Mouse (Mus musculus): ENCODE measurements around the gene Grip1. TPM values are rescaled to one million over a fixed set of nuclear protein-coding genes. Genes with fewer than 3 reads are reported as not detected.

The Grip1 gene
- total RNA-seq, 2 experiments from 2014 or later: not detected

DNA sequence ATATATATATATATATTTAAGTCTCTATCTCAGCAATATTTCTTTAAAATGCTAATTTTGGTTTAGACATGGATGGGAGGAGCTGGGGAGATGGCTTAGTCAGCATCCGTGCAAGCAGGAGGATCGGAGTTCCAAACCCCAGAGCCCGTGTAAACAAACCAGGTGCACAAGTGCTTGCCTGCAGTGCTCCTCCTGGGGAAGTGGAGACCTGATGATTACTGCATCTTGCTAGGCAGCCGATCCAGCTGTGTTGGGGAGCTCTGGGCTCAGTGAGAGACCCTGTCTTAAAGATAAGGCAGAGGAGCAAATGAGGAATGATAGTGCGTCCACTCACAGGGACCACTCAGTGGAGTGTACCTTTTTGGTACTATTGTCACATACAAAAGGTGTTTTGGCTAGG is 3.5 kb downstream of the Grip1 start:
- DNase-seq: no peak
- intact Hi-C loops (cut with DNase I): no loop called here

GRCm38 (mm10) chr10:119458991-119459390 is 5.4 kb downstream of the Grip1 start:
- no peak for DNase-seq
- intact Hi-C loops (cut with DNase I): no loop called here

DNA sequence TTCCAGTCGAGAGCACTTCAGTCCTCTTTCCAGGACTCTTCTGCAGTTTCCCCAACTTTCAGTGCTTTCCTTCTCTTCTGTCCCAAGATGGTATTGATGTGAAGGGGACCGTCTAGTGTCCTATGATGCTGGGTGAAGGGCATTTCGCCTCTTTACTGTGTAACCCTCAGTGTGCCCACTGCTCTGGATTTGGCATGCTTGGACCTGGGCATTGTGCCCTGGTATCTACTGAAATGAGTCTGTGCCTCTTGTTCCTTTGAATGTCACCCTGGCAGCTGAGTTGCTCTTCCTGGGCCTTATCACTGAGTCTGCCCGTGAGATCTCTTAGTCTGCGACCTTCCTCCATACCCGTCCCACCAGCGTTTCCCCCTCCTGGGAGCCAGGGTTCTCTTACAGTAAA is 9.7 kb downstream of the Grip1 start:
- no peak for DNase-seq
- intact Hi-C loops (cut with DNase I): no loop called here

- intact Hi-C loops (cut with DNase I): no loop called here
- no peak for DNase-seq
Observed at GRCm38 (mm10) chr10:119463793-119464192, 10.2 kb downstream of the Grip1 start.

DNA sequence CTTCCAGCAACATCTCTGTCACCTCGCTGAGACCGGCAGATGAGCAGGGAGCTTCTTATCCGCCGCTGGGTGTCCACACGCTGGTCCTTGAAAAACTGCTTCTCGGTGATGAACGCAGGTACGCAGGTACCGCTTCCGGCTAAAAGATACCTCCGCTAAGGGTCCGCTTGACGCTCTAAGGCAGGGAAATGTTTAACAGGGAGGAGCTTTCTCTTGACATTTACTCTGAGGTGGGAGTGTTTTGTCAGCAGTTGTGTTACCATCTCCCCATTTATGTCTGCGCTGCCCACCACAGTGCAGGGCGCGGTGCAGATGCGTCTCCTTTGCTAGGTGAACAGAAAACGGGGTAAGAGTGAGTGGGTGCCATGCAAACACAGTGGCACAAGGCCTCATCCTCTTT is 14.3 kb downstream of the Grip1 start:
- intact Hi-C loops (cut with DNase I): no loop called here
- no peak for DNase-seq

- intact Hi-C loops (cut with DNase I): no loop called here
Observed at GRCm38 (mm10) chr10:119470096-119470495, 16.5 kb downstream of the Grip1 start.

DNA sequence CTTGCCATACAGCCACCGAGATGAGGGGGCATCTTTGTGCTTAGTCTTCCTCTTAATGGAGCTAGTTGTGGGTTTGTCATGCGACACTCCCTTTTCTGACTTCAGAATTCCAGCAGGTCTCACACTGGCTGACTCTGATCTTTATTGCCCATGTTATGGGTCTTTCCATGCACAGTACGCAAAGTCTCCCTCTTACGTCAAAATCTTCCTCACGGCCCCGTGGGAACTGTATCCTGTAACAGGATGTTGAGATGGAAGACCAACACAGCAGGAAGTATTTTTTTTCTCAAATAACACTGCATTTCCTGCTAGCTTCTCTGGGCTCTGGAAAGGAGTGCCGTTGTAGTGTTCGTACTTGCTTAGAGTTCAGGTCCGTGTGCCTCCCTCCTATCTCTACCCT is 21.5 kb downstream of the Grip1 start:
- DNase-seq: no peak
- intact Hi-C loops (cut with DNase I): no loop called here

More at GRCm38 (mm10) chr10:119470096-119470495, 16.5 kb downstream of the Grip1 start:
- DNase-seq: no peak

- no peak for DNase-seq
- intact Hi-C loops (cut with DNase I): no loop called here
Observed at GRCm38 (mm10) chr10:119477661-119478060, 24.0 kb downstream of the Grip1 start.

- no peak for DNase-seq
Observed at GRCm38 (mm10) chr10:119483068-119483705, 29.6 kb downstream of the Grip1 start.

DNA sequence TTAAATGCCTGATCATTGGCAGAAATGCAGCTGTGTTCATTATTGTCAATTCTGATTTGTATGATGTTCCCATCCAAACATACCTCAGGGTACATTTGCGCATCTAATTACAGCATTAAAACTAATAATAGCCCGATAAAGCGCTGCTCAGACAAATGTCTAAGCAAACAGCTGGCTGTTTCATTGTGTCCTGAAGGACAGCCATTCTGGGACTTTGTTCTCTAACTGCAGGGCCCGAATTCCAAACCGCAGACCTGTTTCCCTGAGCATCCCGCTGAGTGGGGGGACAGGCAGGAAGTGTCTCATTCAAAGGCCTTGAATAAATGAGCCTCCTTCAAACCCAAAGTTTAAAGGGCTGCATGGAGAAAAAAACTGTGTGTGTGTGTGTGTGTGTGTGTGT is 30.1 kb downstream of the Grip1 start:
- no peak for DNase-seq
- intact Hi-C loops (cut with DNase I): no loop called here

More at GRCm38 (mm10) chr10:119483068-119483705, 29.6 kb downstream of the Grip1 start:
- intact Hi-C loops (cut with DNase I): no loop called here

- no peak for DNase-seq
- intact Hi-C loops (cut with DNase I): no loop called here
Observed at GRCm38 (mm10) chr10:119486936-119487335, 33.3 kb downstream of the Grip1 start.

- intact Hi-C loops (cut with DNase I): no loop called here
- DNase-seq: no peak
Observed at GRCm38 (mm10) chr10:119490831-119491230, 37.2 kb downstream of the Grip1 start.

GRCm38 (mm10) chr10:119495317-119495716 is 41.7 kb downstream of the Grip1 start:
- intact Hi-C loops (cut with DNase I): no loop called here
- no peak for DNase-seq

DNA sequence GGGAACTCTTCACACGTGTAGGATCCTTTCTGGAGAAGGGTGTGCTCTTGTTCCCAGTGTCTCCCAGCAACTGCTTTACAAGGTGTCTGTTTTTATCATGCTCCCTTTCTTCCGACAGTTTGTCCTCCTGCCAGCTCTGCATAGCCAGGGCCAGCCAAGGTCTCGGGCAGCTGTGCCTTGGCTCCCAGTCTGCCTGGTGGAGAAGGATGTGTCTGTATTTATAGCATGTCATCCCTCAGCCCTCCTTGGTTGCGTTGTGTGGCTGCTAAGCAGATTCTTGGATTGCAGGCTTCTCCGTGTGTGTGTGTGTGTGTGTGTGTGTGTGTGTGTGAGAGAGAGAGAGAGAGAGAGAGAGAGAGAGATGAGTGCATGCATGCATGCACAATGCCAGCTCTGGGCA is 42.6 kb downstream of the Grip1 start:
- DNase-seq: peak in 1 of 2 experiments; percentile 17
- intact Hi-C loops (cut with DNase I): no loop called here

DNA sequence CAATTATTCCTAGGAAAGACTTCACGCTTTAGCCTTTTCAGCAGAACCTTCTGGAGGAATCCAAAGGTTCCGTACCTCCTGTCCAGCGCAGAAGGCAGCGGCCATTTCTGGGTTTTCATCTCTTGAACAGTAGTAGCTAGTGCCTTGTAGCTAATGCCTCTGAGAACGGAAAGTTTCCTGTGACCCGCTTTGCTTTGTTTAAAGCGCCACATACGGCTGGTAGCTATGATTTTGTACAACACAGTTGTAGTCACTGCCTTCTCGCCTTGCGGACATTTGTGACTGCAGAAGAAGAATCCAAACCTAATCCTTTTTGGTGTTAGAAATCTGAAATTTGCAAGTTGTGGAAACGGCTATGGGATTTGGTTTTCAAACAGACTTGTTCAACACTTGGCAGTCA is 68.1 kb downstream of the Grip1 start:
- intact Hi-C loops (cut with DNase I): no loop called here
- no peak for DNase-seq

DNA sequence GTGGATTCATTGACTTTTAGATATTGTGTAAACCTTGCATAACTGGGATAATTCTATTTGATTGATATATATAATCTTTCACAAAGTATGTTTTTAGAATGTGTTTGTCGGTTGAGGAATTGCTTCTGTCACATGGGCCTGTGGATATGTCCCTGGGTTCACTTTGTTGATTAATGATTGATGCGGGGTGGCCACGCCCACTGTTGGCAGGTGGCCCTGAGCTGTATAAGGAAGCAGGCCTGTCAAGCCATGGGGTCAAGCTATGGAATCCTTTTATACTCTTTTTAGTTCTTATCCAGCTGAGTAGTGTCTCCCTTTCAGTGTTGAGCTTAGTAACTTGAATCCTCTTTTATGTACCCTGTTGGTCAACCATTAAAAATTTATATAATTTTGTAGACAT is 72.1 kb downstream of the Grip1 start:
- DNase-seq: no peak
- intact Hi-C loops (cut with DNase I): no loop called here

DNA sequence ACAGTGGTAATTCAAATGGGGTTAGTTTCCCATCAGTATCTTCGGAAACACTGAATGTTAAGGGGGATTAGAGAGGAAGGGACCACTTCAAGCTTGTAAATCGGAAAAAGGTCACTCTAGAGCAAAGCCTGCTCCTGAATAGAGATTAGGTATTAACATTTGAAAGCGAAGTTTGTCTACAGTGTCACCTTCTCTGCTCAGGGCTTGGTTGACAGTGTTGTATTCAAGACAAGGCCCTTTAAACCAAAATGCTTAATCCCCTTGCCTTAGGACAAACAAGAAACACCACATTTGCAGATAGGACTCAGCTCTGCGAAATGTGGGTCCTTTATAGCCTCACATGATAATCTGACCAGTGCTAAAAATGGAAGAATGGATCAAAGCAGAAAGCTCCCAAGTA is 81.2 kb downstream of the Grip1 start:
- DNase-seq: no peak
- intact Hi-C loops (cut with DNase I): no loop called here

DNA sequence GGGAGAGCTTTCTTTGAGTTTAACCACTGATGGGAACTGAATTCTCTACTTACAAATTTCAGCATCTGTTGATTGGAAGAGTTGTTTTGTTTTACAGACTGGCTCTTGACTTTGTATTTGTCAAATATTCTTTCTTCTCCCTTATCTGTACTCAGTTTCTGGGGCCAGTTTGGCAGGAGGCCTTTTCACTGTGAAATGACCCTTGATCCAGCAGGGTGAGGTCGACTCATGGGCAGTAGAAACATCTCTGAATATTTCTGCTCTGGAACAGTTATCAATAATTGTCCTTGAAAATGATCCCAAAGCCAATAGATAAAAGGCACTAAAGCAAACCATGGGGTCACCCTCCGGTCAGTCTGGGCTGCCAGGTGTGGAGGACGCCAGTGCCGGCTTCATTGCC is 88.0 kb downstream of the Grip1 start:
- intact Hi-C loops (cut with DNase I): no loop called here

GRCm38 (mm10) chr10:119543771-119544170 is 90.1 kb downstream of the Grip1 start:
- no peak for DNase-seq
- intact Hi-C loops (cut with DNase I): no loop called here

More for the DNA sequence above, 88.0 kb downstream of the Grip1 start:
- DNase-seq: no peak

GRCm38 (mm10) chr10:119544743-119545142 is 91.1 kb downstream of the Grip1 start:
- intact Hi-C loops (cut with DNase I): no loop called here
- no peak for DNase-seq

DNA sequence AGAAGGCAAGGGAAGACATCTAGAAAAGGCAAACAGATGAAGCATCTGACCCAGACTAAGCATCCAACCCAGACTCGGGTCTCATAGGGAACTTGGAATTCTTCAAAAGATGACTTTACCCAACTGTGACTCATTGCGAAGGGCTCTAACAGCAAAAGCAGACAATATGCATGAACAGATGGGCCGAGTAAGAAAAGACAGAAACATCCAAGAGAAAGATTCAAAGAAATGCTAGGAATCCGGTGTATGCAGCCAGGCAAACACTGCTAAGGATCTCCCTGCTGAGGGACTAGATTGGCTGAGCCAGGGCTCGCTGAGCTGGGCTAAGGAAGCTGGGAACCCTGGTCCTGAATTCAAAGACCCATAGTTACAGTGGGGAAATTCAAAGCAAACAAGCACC is 94.2 kb downstream of the Grip1 start:
- intact Hi-C loops (cut with DNase I): no loop called here
- DNase-seq: no peak

DNA sequence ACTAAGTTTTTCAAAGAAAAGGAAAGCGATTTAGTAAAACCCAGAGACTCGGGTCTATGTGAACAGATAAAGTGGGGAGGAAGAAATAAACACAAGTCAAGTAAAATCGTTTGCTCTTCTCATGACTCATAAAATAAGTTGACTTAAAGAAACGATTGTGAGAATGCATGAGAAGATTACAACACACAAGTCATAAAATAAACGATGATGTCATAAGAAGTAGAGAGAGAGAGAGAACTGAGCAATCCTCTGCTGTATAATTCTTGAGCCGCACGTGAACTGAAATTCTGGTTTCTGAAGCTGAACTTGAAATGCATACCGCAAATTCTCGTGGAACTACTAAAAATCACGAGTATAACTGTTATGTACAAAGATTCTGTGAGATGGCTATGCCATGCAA is 95.1 kb downstream of the Grip1 start:
- intact Hi-C loops (cut with DNase I): no loop called here
- no peak for DNase-seq

GRCm38 (mm10) chr10:119550630-119551029 is 97.0 kb downstream of the Grip1 start:
- intact Hi-C loops (cut with DNase I): no loop called here

More at GRCm38 (mm10) chr10:119550630-119551029, 97.0 kb downstream of the Grip1 start:
- no peak for DNase-seq
